Mouse (Mus musculus) myocyte (in vitro differentiated cells): Measurements from ENCODE around the gene Ciao2b. TPM values are rescaled to one million over a fixed set of nuclear protein-coding genes. Genes with fewer than 3 reads are reported as not detected.

Experiments
- H3K27me3 ChIP-seq: one replicate; pipeline ENCODE4 v1.6.1; 2011; ENCODE audit not compliant: control insufficient read depth, insufficient read depth, insufficient read length
- H3K36me3 ChIP-seq: one replicate; pipeline ENCODE4 v1.6.1; 2011; ENCODE audit not compliant: control insufficient read depth, insufficient read depth
- H3K4me2 ChIP-seq: one replicate; pipeline ENCODE4 v1.6.1; 2011; ENCODE audit warnings: low read depth, control low read depth
- H3K4me3 ChIP-seq: one replicate; pipeline ENCODE4 v1.5.1; 2011; ENCODE audit warnings: mild to moderate bottlenecking, control low read depth, moderate library complexity
- H3K79me2 ChIP-seq: one replicate; pipeline ENCODE4 v1.6.1; 2011; ENCODE audit not compliant: control insufficient read depth, insufficient read depth
- H3ac ChIP-seq: one replicate; pipeline ENCODE4 v1.6.1; 2011; ENCODE audit not compliant: control insufficient read depth, insufficient read length
- CEBPB ChIP-seq: IDR thresholded peaks from 2 replicates; pipeline ENCODE4 v1.6.1; 2011; ENCODE audit warnings: mild to moderate bottlenecking, moderate library complexity; ENCODE audit not compliant: poor library complexity, insufficient read depth, severe bottlenecking
- E2F4 ChIP-seq: IDR thresholded peaks from one replicate; pipeline ENCODE4 v1.6.1; 2011; ENCODE audit warnings: mild to moderate bottlenecking, control low read depth, moderate library complexity; ENCODE audit not compliant: insufficient read depth
- MAX ChIP-seq: IDR thresholded peaks from one replicate; pipeline ENCODE4 v1.6.1; 2011; ENCODE audit warnings: low read depth, mild to moderate bottlenecking, control low read depth
- MYOD1 ChIP-seq, 3 experiments: IDR thresholded peaks; one replicate each; pipeline ENCODE4 v1.6.1; 2011; ENCODE audit warnings: control low read depth in 2 of 3, low read depth in 2 of 3, mild to moderate bottlenecking in 2 of 3, moderate library complexity in 1 of 3; ENCODE audit not compliant: insufficient read length in 2 of 3, control insufficient read depth in 1 of 3
- MYOG ChIP-seq, 3 experiments: IDR thresholded peaks; one replicate each; pipeline ENCODE4 v1.6.1; 2011; ENCODE audit warnings: control low read depth in 2 of 3, low read depth in 2 of 3, mild to moderate bottlenecking in 2 of 3; ENCODE audit not compliant: insufficient read length in 2 of 3, control insufficient read depth in 1 of 3, insufficient read depth in 1 of 3
- POLR2A ChIP-seq: IDR thresholded peaks from one replicate; pipeline ENCODE4 v1.6.1; 2011; ENCODE audit warnings: low read depth, mild to moderate bottlenecking, control low read depth, moderate library complexity; ENCODE audit not compliant: insufficient read length
- POLR2AphosphoS2 ChIP-seq: IDR thresholded peaks from one replicate; pipeline ENCODE4 v1.6.1; 2011; ENCODE audit warnings: low read depth, control low read depth; ENCODE audit not compliant: insufficient read length
- REST ChIP-seq: IDR thresholded peaks from one replicate; pipeline ENCODE4 v1.6.1; 2011; ENCODE audit warnings: mild to moderate bottlenecking, control low read depth, moderate library complexity; ENCODE audit not compliant: insufficient read depth, insufficient read length
- SRF ChIP-seq: IDR thresholded peaks from one replicate; pipeline ENCODE4 v1.6.1; 2011; ENCODE audit warnings: low read depth; ENCODE audit not compliant: control insufficient read depth, insufficient read length
- TCF12 ChIP-seq: IDR thresholded peaks from one replicate; pipeline ENCODE4 v1.6.1; 2011; ENCODE audit warnings: mild to moderate bottlenecking, control low read depth; ENCODE audit not compliant: poor library complexity, insufficient read depth, severe bottlenecking
- TCF3 ChIP-seq: IDR thresholded peaks from one replicate; pipeline ENCODE4 v1.6.1; 2011; ENCODE audit warnings: low read depth, control low read depth; ENCODE audit not compliant: insufficient read length
- USF1 ChIP-seq: IDR thresholded peaks from one replicate; pipeline ENCODE4 v1.6.1; 2011; ENCODE audit warnings: low read depth, mild to moderate bottlenecking, control low read depth, moderate library complexity
- polyA plus RNA-seq: library from polyadenylated mRNA; unstranded; fragments of >200 nt; fragmentation: generic; extraction: Trizol; gene quantifications from one replicate; pipeline ENCODE4 v1.2.1, GENCODE M21; 2012; ENCODE audit warnings: missing spikeins

The Ciao2b gene
- polyA plus RNA-seq, 1 experiment: 217 TPM

GRCm38 (mm10) chr8:104593536-104594325 is 48.0 kb downstream of the Ciao2b start:
- no peak overlapping the region for H3ac ChIP-seq
- TF ChIP-seq MAX (no peak), USF1 (no peak), SRF (no peak), MYOD1 (IDR thresholded peaks at IDR 0.05; ENCODE audit: control insufficient read depth in 1 of 3, insufficient read length in 2 of 3, low read depth in 2 of 3) (no peak), POLR2A (no peak), POLR2AphosphoS2 (no peak), REST (no peak), CEBPB (no peak), E2F4 (no peak), MYOG (IDR thresholded peaks at IDR 0.05; ENCODE audit: control insufficient read depth in 1 of 3, insufficient read depth in 1 of 3, insufficient read length in 2 of 3, low read depth in 2 of 3) (no peak), TCF12 (no peak), TCF3 (no peak)
- H3K79me2 ChIP-seq: peaks cover 13% of the 10 kb centered on the region
- peaks cover 27% of the 10 kb centered on the region for H3K36me3 ChIP-seq
- H3K4me2 ChIP-seq: no peak overlapping the region
- H3K4me3 ChIP-seq: no peak overlapping the region
- no peaks in the 10 kb centered on the region for H3K27me3 ChIP-seq

- TF ChIP-seq TCF12: no peak
- TF ChIP-seq E2F4: no peak
- no peak for TF ChIP-seq TCF3
- TF ChIP-seq SRF: no peak
- TF ChIP-seq POLR2A: no peak
- TF ChIP-seq MAX: no peak
- TF ChIP-seq CEBPB: no peak
- no peak for TF ChIP-seq MYOG (IDR thresholded peaks at IDR 0.05; ENCODE audit: control insufficient read depth in 1 of 3, insufficient read depth in 1 of 3, insufficient read length in 2 of 3, low read depth in 2 of 3)
- TF ChIP-seq MYOD1 (IDR thresholded peaks at IDR 0.05; ENCODE audit: control insufficient read depth in 1 of 3, insufficient read length in 2 of 3, low read depth in 2 of 3): no peak
- TF ChIP-seq POLR2AphosphoS2: no peak
- no peak for TF ChIP-seq USF1
- TF ChIP-seq REST: no peak
- H3K27me3 ChIP-seq: no peaks in the 10 kb centered on the region
- peaks cover 13% of the 10 kb centered on the region for H3K79me2 ChIP-seq
- no peak overlapping the region for H3ac ChIP-seq
- H3K4me2 ChIP-seq: peak overlapping the region; percentile 75
- peaks cover 27% of the 10 kb centered on the region for H3K36me3 ChIP-seq
- peak overlapping the region; percentile 68 for H3K4me3 ChIP-seq
Observed at GRCm38 (mm10) chr8:104592566-104592965, 49.2 kb downstream of the Ciao2b start.

DNA sequence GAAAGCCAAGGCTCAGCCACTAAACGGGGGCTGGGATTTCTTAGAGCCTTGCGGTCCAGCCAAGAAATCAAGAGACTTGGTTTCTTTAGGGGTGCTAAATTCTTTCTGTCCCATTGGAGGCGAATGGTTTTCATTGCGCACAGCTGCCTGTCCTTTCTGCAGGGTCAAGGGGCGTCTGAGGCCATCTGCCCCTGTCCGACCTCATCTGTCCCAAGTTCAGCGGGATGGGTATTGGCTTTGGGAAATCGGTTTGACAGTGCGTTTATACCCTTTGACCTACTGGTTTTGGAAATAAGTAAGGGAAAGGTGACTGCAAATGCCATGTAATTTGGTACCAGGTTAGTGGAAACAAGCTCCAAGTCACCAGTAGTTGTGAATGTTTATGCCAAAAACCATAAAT is 49.9 kb downstream of the Ciao2b start:
- peaks cover 27% of the 10 kb centered on the region for H3K36me3 ChIP-seq
- TF ChIP-seq SRF (no peak), REST (no peak), POLR2AphosphoS2 (no peak), MYOG (IDR thresholded peaks at IDR 0.05; ENCODE audit: control insufficient read depth in 1 of 3, insufficient read depth in 1 of 3, insufficient read length in 2 of 3, low read depth in 2 of 3) (no peak), E2F4 (no peak), CEBPB (no peak), MAX (no peak), USF1 (no peak), POLR2A (no peak)
- peak overlapping the region; percentile 21 for H3ac ChIP-seq
- peak overlapping the region; percentile 68 for H3K4me3 ChIP-seq
- peak overlapping the region; percentile 75 for H3K4me2 ChIP-seq
- H3K27me3 ChIP-seq: no peaks in the 10 kb centered on the region
- peaks cover 13% of the 10 kb centered on the region for H3K79me2 ChIP-seq

- H3K79me2 ChIP-seq: peaks cover 13% of the 10 kb centered on the region
- peak in 1 of 3 experiments; percentile 29 for TF ChIP-seq MYOD1 (IDR thresholded peaks at IDR 0.05; ENCODE audit: control insufficient read depth in 1 of 3, insufficient read length in 2 of 3, low read depth in 2 of 3)
- no peak for TF ChIP-seq CEBPB
- TF ChIP-seq POLR2AphosphoS2: peak; percentile 13
- peak; percentile 75 for TF ChIP-seq POLR2A
- TF ChIP-seq USF1: peak; percentile 93
- peaks cover 25% of the 10 kb centered on the region for H3K36me3 ChIP-seq
- peak within 1 kb of the TSS; percentile 75 for H3K4me2 ChIP-seq
- peak within 1 kb of the TSS; percentile 21 for H3ac ChIP-seq
- no peaks in the 10 kb centered on the region for H3K27me3 ChIP-seq
- H3K4me3 ChIP-seq: peak within 1 kb of the TSS; percentile 68
Observed at GRCm38 (mm10) chr8:104591133-104591834, 50.5 kb downstream of the Ciao2b start, which contains the start of gene Pdp2. Pdp2 (plus strand) TSS chr8:104591451.
